Mouse (Mus musculus) neural tube, embryonic 15.5 days (tissue): ENCODE measurements at regions not wholly inside any gene's neighbourhood (a gene's known extent, or its start where the extent isn't known, plus 50 kb on each side); places are given as distances from the start of the nearest gene placed in this dataset.

Source experiments
- ATAC-seq: fragments of 200-750 bp; cut with Nextera tagmentation; 2 replicates; pipeline ENCODE4 v1.8.0; 2017; ENCODE audit warnings: mild to moderate bottlenecking, moderate TSS enrichment, moderate library complexity; ENCODE audit not compliant: low FRiP score
- H3K27ac ChIP-seq: fragments of 300-500 bp; sonication (generic); replicated peaks from 2 replicates; pipeline ENCODE4 v1.5.1; 2015; ENCODE audit warnings: mild to moderate bottlenecking, inconsistent platforms
- H3K27me3 ChIP-seq: fragments of 300-500 bp; sonication (generic); replicated peaks from 2 replicates; pipeline ENCODE4 v1.6.1; 2015; ENCODE audit warnings: inconsistent platforms
- H3K36me3 ChIP-seq: fragments of 300-500 bp; sonication (generic); 2 replicates; pipeline ENCODE4 v1.6.1; 2015; ENCODE audit warnings: inconsistent platforms
- H3K4me1 ChIP-seq: fragments of 300-500 bp; sonication (generic); 2 replicates; pipeline ENCODE4 v1.6.1; 2015; ENCODE audit warnings: inconsistent platforms
- H3K4me2 ChIP-seq: fragments of 300-500 bp; sonication (generic); 2 replicates; pipeline ENCODE4 v1.6.1; 2015; ENCODE audit warnings: inconsistent platforms, mild to moderate bottlenecking, moderate library complexity
- H3K4me3 ChIP-seq: fragments of 300-500 bp; sonication (generic); replicated peaks from 2 replicates; pipeline ENCODE4 v1.5.1; 2015; ENCODE audit warnings: mild to moderate bottlenecking, inconsistent platforms
- H3K9ac ChIP-seq: fragments of 300-500 bp; sonication (generic); replicated peaks from 2 replicates; pipeline ENCODE4 v1.6.1; 2015; ENCODE audit warnings: mild to moderate bottlenecking, inconsistent platforms
- H3K9me3 ChIP-seq: fragments of 300-500 bp; sonication (generic); replicated peaks from 2 replicates; pipeline ENCODE4 v1.6.1; 2016; ENCODE audit warnings: inconsistent platforms
- WGBS: fragments of 180-500 bp; shearing (Covaris S2); methylation state at CpG from one replicate; pipeline ENCODE4 v1.1.7; 2015; ENCODE audit warnings: mixed read lengths; 5-methylcytosine and 5-hydroxymethylcytosine counted together

DNA sequence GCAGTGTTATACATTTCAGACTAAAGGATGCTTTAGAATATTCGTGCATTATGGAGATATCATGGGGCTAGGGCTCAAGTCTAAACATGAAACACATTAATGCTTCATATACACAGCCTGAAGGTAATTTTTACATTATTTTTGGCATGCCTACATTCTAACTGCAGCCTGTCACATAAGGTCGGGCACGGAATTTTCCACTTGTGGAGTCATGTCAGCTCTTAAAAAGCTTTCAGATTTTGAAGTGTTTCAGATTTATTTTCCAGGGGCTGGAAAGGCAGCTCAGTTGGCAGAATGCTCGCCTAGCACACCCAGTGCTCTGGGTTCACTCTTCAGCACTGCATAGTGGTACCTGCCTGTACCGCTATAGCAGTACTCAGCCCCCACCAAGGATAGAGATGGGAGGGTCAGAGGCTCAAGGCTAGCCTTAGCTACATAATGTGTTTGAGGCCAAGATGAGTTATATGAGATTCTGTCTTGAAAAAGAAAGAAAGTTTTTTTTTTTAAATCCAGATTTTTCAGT lies 214.6 kb upstream of the Jarid2 start:
- Histone ChIP-seq H3K9ac (no peak overlapping the region), H3K9me3 (no peaks in the 10 kb centered on the region), H3K4me1 (peaks cover under 1% of the 10 kb centered on the region; the same call in 1 of the 2 replicates), H3K4me2 (no peak overlapping the region), H3K27me3 (0 out of 2 replicates have a peak, but pooled peaks cover 6% of the 10 kb centered on the region), H3K4me3 (no peak overlapping the region), H3K36me3 (no peaks in the 10 kb centered on the region), H3K27ac (no peak overlapping the region)
- 80% methylated on average over 5 of the region's 5 CpGs for WGBS
- ATAC-seq: no peak

DNA sequence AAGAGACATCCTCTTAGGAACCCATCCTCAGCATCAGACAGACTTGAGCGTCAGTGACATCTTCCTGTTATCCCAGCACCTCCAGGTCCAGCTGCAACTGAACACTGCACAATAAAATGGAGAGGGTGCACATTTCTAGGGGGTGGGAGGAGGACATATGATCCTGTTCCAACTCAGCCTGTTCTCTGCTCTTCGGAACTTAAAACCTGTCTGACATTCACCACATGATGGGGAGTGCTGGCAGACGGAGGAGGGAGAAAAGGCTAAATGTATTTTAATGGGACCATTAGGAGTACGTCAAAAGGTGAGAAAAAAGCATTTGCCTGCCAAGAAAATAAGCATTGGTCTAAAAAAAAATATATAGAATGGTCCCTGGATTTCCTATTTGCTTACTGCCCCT lies 212.4 kb upstream of the Jarid2 start:
- no peak overlapping the region for H3K4me3 ChIP-seq
- WGBS: 80% methylated on average over 4 of the region's 4 CpGs
- 0 out of 2 replicates have a peak, but pooled peaks cover 6% of the 10 kb centered on the region for H3K27me3 ChIP-seq
- H3K36me3 ChIP-seq: no peaks in the 10 kb centered on the region
- H3K4me2 ChIP-seq: no peak overlapping the region
- no peak overlapping the region for H3K9ac ChIP-seq
- ATAC-seq: no peak
- no peaks in the 10 kb centered on the region for H3K9me3 ChIP-seq
- H3K4me1 ChIP-seq: no peaks in the 10 kb centered on the region
- H3K27ac ChIP-seq: no peak overlapping the region

DNA sequence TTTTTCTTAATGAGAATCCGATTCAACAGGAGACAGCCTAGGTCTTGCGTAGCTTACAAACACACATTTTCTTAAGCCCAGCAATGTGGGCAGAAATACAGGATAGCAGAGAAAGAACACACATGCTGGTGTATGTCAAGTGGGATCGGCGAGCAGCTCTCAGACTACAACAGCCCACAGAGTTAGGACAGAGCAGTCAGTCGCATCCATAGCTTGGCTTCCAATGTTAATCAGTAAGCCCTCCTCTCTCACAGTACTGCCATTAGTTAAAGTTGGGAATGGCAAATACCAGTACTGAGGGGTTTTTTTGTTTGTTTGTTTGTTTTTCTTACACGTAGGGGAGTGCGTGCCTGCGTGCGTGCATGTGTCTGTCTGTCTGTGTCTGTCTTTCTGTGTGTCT lies 212.0 kb upstream of the Jarid2 start:
- Histone ChIP-seq H3K27me3 (0 out of 2 replicates have a peak, but pooled peaks cover 4% of the 10 kb centered on the region), H3K27ac (no peak overlapping the region), H3K4me3 (no peak overlapping the region), H3K4me2 (no peak overlapping the region), H3K9ac (no peak overlapping the region), H3K4me1 (no peaks in the 10 kb centered on the region), H3K36me3 (no peaks in the 10 kb centered on the region), H3K9me3 (no peaks in the 10 kb centered on the region)
- ATAC-seq: no peak
- WGBS: 93% methylated on average over 9 of the region's 9 CpGs

DNA sequence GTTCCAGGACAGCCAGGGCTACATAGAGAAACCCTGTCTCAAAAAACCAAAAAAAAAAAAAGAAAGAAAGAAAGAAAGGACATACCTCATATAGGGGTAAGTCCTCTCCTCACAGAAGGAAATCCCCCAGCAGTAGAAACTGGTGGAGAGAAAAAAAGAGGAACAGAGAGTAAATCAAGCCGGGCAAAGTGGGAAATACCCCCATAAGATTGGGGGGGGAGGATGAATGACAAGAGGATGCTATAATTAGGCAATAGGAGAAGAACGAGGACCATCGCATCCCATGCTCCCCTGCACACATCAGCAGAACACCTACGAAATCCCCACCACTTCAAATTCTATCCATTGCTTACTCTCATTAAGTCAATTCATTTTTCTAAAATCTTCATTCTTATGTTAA lies 211.1 kb upstream of the Jarid2 start:
- Histone ChIP-seq H3K4me3 (no peak overlapping the region), H3K27ac (no peak overlapping the region), H3K4me1 (no peaks in the 10 kb centered on the region), H3K27me3 (no peaks in the 10 kb centered on the region), H3K36me3 (no peaks in the 10 kb centered on the region), H3K9ac (no peak overlapping the region), H3K9me3 (no peaks in the 10 kb centered on the region), H3K4me2 (no peak overlapping the region)
- WGBS: 93% methylated on average over 4 of the region's 4 CpGs
- ATAC-seq: no peak

DNA sequence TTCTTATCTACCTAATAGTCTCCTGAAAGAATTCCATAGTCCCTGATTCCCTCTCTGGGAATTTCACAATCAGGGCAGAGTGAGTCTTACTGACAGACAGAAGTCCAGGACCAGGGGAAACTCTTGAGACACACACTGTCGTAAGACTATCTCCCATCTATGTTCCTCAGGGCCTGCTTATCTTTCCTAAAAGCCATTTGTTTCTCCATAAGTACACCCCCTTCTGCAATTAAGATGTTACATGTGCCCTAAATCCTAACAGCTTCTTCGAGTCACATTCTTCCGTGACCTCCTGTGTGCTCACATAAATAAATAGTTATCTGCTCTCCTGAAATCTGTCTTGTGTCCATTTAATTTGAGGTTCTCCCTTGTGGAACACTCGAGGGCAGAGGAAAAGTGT lies 205.8 kb upstream of the Jarid2 start:
- Histone ChIP-seq H3K9me3 (no peaks in the 10 kb centered on the region), H3K27ac (no peak overlapping the region), H3K4me1 (no peaks in the 10 kb centered on the region), H3K4me2 (no peak overlapping the region), H3K9ac (no peak overlapping the region), H3K27me3 (no peaks in the 10 kb centered on the region), H3K4me3 (no peak overlapping the region), H3K36me3 (no peaks in the 10 kb centered on the region)
- 82% methylated on average over 4 of the region's 4 CpGs for WGBS
- ATAC-seq: no peak

DNA sequence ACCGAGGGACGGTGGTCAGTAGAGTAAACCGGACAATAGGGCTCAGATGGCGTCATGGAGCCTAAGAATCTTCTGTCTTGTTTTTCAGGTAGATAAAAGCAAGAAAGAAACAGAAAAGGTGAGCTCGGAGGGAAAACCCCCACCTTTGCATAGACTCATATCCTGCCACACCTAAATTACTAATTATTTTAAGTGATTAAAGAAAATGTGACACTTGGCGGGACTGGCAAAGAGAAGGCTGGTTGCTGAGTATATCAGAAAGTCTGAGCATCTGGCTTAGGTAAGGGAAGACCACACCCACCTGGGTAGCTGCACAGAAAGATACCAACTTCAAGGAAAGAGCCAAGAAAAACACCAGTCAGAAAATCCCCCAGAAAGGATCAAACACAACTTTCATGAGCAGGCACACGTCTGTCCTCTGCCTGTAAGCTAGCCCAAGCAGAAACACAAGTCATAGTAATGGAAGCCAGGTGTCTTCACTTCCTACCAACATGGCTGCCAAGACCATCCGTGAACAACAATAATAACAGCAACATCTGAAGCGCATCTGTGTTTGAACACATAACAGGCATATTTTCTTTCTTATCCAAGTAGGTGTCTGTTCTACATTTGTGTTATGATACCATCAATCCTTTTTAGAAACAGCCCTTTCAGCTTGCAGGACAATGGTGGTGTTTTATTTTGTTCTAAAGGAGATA lies 198.3 kb upstream of the Jarid2 start:
- ATAC-seq: no peak
- Histone ChIP-seq H3K4me3 (no peak overlapping the region), H3K9ac (no peak overlapping the region), H3K4me1 (no peaks in the 10 kb centered on the region), H3K9me3 (no peaks in the 10 kb centered on the region), H3K4me2 (no peak overlapping the region), H3K36me3 (no peaks in the 10 kb centered on the region), H3K27ac (no peak overlapping the region), H3K27me3 (no peaks in the 10 kb centered on the region)
- WGBS: 94% methylated on average over 9 of the region's 9 CpGs

DNA sequence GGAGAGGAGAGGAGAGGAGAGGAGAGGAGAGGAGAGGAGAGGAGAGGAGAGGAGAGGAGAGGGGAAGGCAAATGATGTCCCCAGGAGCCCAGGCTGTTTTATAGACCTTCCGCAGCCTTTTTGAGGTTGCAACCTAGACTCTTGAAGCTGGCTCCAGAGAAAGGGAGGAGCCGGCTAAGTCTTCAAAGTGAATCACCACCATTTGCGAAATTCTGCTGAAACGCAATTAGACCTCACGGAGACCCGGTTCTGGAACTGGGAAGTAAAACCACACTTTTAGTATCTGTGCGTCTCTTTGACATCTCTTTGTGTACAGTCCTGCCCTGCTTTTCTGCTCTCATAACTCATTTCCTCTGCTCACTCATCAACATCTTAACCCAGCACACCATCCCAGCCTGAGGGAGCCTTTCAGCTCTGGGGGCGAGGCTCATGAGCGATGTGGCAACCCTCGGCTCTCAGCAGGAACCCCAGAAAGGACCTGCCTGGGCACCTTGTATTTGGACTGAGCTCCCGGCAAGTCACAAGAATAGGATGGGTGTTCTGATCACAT lies 196.6 kb upstream of the Jarid2 start:
- WGBS: 67% methylated on average over 11 of the region's 11 CpGs
- no peaks in the 10 kb centered on the region for H3K36me3 ChIP-seq
- H3K4me1 ChIP-seq: no peaks in the 10 kb centered on the region
- no peak for ATAC-seq
- H3K9me3 ChIP-seq: no peaks in the 10 kb centered on the region
- H3K27ac ChIP-seq: no peak overlapping the region
- H3K9ac ChIP-seq: no peak overlapping the region
- H3K27me3 ChIP-seq: no peaks in the 10 kb centered on the region
- H3K4me3 ChIP-seq: no peak overlapping the region
- H3K4me2 ChIP-seq: no peak overlapping the region

DNA sequence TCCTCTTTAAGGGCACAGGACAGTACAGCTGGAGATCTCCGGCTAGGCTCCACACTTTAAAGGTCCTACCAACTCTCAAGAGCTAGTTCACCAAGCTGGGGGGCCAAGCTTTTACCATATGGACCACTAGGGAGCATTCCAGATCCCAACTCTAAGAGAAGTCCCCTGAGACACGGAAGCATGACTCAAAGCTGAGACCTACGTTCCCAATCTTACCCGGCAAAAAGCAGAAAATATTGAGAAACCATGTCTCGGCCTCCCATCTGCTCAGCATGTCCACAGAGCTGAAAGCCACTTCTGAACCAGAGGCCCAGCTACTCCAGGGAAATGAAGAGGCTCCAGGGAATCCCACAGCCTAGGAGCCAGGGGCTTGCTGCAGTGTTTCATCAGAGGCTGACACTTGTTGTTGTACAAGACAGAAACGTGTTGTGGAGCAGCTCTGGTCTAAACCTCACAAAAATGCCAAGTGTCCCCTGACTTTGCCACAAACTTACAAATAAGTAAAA lies 194.6 kb upstream of the Jarid2 start:
- Histone ChIP-seq H3K4me2 (no peak overlapping the region), H3K27ac (no peak overlapping the region), H3K36me3 (no peaks in the 10 kb centered on the region), H3K9me3 (no peaks in the 10 kb centered on the region), H3K4me3 (no peak overlapping the region), H3K27me3 (no peaks in the 10 kb centered on the region), H3K4me1 (no peaks in the 10 kb centered on the region), H3K9ac (no peak overlapping the region)
- no peak for ATAC-seq
- 90% methylated on average over 6 of the region's 6 CpGs for WGBS

DNA sequence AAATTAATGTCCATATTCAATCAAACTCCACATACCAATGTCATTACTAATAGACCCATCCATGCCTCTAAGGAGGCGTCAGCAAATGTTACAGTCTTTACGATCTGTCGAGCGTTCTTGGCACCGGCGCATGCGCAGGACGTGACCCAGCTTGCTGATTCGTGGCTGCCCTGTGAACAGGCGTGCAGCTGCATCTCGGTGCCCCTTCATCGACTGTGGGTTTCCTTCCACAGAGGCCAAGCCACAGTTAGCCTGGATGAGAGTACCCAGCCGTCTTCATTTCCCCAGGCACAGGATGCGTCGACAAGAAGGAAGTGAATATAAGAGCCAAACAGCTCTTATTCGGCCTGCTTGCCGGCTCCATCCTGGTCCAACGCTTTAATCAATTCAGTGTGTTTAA lies 193.8 kb upstream of the Jarid2 start:
- H3K27ac ChIP-seq: no peak overlapping the region
- H3K9me3 ChIP-seq: no peaks in the 10 kb centered on the region
- no peak overlapping the region for H3K4me2 ChIP-seq
- no peaks in the 10 kb centered on the region for H3K36me3 ChIP-seq
- no peaks in the 10 kb centered on the region for H3K4me1 ChIP-seq
- no peak for ATAC-seq
- no peak overlapping the region for H3K9ac ChIP-seq
- H3K4me3 ChIP-seq: no peak overlapping the region
- WGBS: 81% methylated on average over 18 of the region's 18 CpGs
- H3K27me3 ChIP-seq: no peaks in the 10 kb centered on the region

DNA sequence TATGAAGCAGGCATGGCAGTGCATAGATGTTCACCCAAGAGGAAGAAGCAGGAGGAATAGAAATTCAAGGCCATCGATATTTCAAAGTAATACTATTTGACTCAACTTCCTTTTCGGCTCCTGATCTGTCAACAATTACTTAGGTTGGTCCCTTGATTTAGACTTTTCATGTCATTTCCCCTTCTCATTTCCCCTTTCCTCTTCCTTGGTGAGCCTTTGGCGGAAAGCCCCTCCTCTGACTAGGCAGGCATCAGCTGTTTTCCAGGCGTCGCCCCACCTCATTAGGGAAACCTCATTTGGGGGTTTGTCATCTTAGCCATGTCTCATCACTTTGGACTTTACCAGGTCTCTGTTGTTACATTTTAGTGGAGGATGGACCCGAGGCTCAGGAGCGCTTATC lies 191.0 kb upstream of the Jarid2 start:
- Histone ChIP-seq H3K9ac (no peak overlapping the region), H3K27ac (no peak overlapping the region), H3K4me1 (no peaks in the 10 kb centered on the region), H3K4me3 (no peak overlapping the region), H3K9me3 (no peaks in the 10 kb centered on the region), H3K36me3 (no peaks in the 10 kb centered on the region), H3K27me3 (no peaks in the 10 kb centered on the region), H3K4me2 (no peak overlapping the region)
- 94% methylated on average over 7 of the region's 7 CpGs for WGBS
- no peak for ATAC-seq

DNA sequence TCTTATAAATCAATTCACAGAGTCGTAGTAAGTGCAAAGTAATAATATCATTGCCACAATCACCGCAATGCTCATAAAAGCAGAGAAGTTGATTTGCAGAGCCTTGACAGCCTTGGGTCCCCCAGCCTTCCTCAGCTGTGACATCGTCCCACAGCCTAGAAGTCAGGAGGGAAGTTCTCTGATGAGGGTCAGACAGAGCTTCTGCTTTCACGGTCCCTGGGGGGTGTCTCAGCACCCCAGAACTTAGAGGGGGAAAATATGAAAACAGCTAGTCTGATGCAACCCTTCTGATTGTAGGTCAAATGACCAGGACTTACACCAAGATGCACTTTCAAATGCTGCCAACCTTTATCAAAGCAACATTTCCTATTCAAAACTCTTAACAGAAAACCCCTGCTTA lies 188.9 kb upstream of the Jarid2 start:
- H3K27me3 ChIP-seq: no peaks in the 10 kb centered on the region
- H3K9me3 ChIP-seq: no peaks in the 10 kb centered on the region
- H3K4me3 ChIP-seq: no peak overlapping the region
- H3K4me2 ChIP-seq: no peak overlapping the region
- WGBS: 71% methylated on average over 4 of the region's 4 CpGs
- no peak overlapping the region for H3K9ac ChIP-seq
- no peaks in the 10 kb centered on the region for H3K4me1 ChIP-seq
- H3K27ac ChIP-seq: no peak overlapping the region
- ATAC-seq: no peak
- H3K36me3 ChIP-seq: no peaks in the 10 kb centered on the region

DNA sequence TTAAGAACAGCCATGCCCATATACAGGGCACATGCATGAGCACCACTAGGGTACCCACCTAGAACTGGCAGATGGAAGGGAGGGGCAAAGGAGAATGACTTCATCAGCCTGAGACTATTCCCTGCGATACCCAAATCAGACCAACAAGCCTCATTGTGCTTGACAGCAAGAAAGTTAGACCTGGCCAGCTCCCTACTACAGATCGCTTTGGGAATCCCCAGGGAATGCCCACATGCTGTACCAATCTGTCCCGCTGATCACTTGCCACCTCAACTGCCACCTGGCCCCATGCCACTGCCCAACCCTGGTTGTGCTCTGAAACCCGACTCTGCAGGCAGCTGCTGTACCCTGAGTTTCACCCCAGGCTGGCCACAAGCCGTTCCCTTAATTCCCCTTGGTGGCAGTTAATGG lies 188.0 kb upstream of the Jarid2 start:
- H3K9ac ChIP-seq: no peak overlapping the region
- no peaks in the 10 kb centered on the region for H3K36me3 ChIP-seq
- H3K9me3 ChIP-seq: no peaks in the 10 kb centered on the region
- no peak overlapping the region for H3K27ac ChIP-seq
- ATAC-seq: no peak
- H3K4me1 ChIP-seq: no peaks in the 10 kb centered on the region
- H3K4me3 ChIP-seq: no peak overlapping the region
- WGBS: 47% methylated on average over 5 of the region's 5 CpGs
- no peak overlapping the region for H3K4me2 ChIP-seq
- no peaks in the 10 kb centered on the region for H3K27me3 ChIP-seq
